Mouse (Mus musculus) hindlimb bud, embryonic 11.5 days (tissue): Measurements from ENCODE around the gene Kpnb1.

Experiments used
- DNase-seq: peaks from one replicate; pipeline ENCODE4 v3.0.0-alpha.2; 2012; ENCODE audit warnings: low read depth, low spot score; ENCODE audit errors: extremely low spot score

Gene Kpnb1

DNA sequence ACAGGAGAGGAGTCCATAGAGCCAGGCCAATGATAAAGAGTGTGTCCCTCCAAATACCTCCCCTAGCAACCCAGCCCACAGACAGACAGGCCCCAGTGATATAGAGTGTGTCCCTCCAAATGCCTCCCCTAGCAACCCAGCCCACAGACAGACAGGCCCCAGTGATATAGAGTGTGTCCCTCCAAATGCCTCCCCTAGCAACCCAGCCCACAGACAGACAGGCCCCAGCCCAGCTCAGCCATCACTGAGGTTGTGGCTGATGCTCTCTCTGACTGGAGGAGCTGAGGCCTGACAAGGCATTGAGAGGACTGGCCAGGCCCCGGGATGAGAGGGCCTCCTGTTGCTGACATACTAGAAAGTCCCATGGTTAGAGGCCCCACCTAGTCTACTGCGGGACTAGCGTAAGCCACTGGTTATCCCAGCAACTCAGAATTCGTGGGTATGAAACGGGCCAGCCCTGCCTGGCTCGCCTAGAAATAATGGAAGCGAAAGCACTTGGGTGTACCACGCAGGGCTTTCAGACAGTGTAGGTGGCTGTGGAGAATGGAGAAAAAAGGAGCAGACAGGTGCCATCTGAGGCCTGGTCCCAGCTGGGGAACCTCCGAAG is 75.1 kb downstream of the Kpnb1 start:
- no peak for DNase-seq
